Mouse (Mus musculus): ENCODE results near the gene Mphosph9.

Mphosph9 gene

DNA sequence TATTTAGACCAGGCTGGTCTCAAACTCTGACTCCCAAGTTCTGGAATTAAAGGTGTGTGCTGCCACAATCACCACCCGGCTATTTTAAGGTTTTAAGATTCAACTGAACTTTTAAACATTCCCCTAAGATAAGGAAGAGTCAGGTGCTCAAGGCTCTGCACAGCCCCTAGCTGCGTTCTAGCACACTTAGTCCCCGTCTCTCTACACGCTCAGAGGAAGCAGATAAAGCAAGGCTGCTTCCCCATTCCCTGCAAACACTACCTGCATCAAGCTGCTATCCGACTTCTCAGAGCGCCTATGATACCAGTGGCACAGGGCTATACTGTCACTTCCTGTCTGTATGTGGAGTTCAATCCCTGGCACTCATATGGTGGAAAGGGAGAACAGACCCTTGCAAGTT is 60.1 kb downstream of the Mphosph9 start:
- DNase-seq (ENCODE audit: inconsistent ontology term): no peak

DNA sequence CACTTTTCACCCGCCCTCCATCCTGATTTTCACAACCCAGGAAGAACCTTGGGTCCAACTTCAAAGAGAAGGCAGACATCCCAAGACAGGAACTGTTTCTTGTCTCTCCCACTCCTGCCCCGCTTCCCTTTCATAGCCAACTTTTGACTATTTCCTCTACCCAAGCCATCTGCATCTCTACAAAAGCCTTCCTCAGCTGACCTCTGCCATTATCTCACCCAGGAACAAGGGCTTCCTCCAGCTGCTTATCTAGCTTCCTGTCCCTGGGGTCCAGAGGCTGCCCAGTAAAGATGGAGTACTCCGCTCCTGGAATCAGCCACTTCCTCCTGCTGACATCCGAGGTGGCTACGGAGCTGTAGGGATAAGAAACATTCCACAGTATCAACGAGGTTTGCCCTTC is 61.0 kb downstream of the Mphosph9 start:
- DNase-seq (ENCODE audit: inconsistent ontology term): no peak

DNA sequence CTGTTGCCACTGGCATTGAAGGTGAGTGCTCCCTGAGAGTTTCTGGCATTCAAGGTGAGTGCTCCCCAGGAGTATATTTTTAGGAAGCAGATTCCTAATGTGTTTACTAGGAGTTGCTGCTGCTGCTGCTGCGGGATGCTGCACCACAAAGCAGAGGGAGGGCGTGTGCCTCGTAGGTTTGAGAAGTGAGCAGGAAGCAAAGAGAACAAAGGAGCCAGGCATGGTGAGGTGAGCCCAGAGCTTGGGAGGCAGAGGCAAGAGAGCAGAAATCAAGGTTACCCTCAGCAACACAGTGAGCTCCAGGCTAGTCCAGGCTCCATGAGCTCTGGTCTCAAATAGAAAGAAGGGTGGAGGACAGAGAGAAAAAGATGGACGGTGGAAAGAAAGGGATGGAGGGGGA is 64.5 kb downstream of the Mphosph9 start:
- no peak for DNase-seq (ENCODE audit: inconsistent ontology term)

DNA sequence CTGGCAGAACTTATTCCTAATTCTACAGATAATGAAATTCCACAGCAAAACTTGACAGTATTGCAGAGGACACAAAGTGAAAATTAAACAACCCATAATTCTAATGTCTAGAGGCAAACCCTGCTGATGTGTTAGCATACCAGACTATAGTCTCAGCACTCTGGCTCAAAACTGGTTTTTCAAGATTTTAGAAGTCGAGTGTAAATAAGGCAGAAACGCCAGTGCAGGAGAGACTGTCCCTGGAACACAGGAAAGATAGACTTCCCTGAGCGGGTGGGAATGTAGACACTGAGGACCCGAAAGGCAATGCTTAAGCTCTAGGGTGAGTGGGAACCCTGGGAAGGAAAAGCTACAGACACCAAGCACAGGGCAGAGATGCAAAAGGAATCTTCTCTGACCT is 65.7 kb downstream of the Mphosph9 start:
- no peak for DNase-seq (ENCODE audit: inconsistent ontology term)

DNA sequence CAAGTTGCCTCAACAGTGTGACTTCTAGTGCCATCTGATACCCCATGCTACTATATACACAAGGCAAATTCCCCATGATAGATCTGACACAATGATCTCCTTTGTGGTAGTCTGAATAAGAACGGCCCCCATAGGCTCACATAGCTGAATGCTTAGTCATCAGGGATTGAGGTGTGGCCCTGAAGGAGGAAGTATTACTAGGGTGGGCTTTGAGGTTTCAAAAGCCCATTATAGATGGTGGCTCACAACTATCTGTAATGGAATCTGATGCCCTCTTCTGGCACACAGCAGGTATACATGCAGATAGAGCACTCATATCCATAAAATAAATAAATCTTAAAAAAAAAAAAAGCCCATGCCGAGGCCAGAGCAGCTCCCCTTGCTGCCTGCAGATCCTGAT is 68.6 kb downstream of the Mphosph9 start:
- DNase-seq (ENCODE audit: inconsistent ontology term): no peak

DNA sequence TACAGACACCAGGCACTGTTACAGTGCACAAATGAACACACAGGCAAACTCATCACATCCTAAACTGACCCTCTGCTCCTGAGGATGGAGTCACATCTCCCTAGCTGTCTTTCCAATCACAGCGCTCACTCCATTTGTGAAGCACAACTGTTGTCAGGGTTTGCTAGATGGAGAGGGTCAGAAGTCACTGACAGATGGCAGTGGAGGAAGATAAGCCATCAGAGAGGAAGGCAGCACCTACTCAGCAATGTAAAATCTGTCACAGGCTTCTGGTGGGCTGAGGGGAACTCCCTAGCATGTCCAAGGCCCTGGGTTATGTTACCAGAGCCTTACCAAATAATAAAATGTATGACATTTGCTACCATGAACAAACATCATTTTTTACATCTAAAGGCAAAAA is 69.7 kb downstream of the Mphosph9 start:
- no peak for DNase-seq (ENCODE audit: inconsistent ontology term)

DNA sequence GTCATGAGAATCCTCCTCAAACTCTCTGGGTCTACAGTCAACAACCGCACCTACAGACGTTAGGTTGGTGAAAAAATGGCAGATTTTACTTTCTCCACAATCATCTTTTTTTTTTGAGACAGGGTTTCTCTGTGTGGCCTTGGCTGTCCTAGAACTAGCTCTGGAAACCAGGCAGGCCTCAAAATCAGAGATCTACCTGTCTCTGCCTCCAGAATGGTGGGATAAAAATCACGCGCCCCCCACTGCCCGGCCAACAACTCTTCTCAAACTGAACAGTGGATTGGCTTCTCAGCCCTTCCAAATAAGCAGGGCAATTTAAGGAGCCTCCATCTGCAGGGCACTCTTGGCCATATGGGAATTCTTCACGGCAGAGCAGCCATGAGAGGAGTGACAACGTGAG is 72.6 kb downstream of the Mphosph9 start:
- no peak for DNase-seq (ENCODE audit: inconsistent ontology term)

DNA sequence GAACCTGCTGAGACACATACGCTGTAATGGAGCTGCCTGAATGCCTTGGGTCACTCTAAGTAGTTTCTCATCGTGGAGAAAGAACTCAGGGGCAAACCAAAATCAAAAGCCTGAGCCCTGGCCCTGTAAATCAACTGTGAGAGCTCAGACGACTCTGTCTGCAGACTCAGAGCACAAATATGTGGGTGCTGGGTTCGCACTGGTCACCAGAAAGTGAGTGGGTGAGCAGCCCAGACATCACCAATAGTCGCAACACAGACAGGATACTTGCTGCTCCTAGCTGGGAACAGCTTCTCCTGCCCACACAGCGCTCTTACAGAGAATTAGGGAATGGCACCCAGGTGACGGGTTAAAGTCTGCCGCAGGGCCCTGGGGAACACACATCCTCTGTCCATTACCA is 74.2 kb downstream of the Mphosph9 start:
- DNase-seq (ENCODE audit: inconsistent ontology term): no peak

DNA sequence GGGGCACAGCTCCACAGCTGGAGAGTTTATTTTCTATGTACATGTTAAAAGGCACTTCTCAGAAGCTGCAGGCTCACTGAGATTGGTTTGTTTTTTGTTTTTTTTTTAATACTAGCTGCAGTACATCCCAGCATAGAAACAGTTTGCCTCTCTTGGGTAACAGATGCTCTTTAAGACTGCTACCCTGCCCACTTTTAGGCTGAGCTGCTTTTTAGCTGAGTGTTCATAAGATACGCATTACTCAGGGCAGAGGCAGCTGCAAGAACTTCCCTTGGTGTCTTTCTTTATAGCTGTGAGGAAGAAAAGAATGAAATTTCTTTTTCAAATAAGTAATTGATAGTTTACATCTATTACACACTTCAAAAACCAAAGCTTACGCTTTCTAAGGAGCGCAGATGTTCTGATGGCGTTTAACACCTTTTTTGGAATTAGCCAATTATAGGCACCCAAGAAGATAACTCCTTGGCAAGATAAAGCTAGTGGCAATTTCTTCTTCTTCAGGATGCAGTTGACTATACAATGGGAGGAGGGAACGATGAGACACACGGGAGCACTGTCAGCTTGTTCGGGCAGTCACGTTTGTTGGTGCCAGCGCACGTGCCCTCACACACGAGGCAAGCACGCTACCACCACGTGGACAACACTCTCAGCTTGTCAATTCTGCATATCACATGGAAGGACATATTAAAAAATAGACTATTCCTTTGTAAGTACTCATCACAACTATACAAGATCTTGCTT is 75.0 kb downstream of the Mphosph9 start:
- no peak for DNase-seq (ENCODE audit: inconsistent ontology term)

DNA sequence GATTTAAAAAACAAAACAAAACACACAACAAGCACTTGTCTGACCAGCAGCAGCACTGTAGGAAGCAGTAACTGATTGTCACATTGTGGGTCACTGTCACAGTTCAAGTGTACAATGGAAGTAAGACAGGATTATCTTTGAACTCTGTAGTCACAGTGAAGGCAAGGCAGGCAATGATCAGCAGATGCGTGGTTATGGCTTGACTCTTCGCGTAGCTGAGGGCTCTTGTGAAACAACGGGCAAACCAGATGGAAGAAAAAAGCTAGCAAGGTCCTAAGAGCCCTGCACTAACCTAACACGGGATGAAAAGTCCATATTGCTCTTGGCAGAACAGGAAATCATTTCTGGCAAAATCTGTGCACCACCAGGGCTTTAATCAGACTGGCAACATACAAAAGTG is 76.7 kb downstream of the Mphosph9 start:
- no peak for DNase-seq (ENCODE audit: inconsistent ontology term)

DNA sequence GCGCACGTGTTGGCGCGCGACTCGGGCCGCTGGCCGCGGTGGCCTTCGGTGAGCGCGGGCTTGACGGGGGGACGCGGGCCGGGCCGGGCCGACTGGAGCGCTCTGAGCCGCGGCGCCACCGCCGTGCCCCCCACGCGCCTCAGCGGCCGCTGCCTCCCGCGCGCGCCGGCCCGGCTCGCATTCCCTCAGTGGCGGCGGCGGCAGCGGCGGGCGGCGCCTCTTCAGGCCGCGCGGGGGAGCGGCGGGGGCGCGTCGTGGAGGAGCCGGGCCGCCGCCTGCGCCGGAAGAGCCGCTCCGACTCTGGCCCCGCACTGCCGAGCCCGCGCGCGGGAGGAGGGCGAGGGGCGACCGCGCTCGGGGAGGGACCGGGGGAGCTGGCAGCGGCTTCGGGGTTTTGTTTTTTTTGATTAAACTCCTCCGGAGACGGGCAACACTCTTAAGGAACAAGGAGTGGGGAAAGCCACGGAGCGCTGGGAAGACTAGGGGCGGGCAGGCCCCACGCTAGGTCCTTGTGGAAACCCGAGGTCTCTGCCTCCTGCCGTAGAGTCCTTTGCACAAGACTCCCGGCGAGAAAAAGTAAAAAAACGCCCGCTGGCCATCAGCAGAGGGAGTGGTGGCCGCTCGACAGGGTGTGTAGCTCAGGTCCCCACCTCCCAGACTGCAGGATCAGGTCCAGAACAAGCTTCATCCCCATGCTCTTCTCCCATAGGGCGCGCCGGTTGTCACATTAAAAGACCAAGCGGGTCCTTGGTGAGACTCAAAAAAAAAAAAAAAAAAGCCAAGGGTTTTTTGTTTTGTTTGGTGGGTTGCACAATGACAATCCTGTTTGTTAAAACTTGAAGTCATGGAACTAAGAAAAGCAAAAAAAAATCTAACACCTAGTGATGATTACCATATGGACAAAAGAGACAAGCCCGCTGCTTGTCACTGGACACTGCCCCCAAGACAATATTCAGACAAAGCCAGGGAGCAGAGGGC is 77.9 kb downstream of the Mphosph9 start, which contains the start of gene Pitpnm2:
TSS of gene Pitpnm2 (minus strand) at position 147 of the 978 bp plus-strand sequence.
- peak; percentile 78 for DNase-seq (ENCODE audit: inconsistent ontology term)

DNA sequence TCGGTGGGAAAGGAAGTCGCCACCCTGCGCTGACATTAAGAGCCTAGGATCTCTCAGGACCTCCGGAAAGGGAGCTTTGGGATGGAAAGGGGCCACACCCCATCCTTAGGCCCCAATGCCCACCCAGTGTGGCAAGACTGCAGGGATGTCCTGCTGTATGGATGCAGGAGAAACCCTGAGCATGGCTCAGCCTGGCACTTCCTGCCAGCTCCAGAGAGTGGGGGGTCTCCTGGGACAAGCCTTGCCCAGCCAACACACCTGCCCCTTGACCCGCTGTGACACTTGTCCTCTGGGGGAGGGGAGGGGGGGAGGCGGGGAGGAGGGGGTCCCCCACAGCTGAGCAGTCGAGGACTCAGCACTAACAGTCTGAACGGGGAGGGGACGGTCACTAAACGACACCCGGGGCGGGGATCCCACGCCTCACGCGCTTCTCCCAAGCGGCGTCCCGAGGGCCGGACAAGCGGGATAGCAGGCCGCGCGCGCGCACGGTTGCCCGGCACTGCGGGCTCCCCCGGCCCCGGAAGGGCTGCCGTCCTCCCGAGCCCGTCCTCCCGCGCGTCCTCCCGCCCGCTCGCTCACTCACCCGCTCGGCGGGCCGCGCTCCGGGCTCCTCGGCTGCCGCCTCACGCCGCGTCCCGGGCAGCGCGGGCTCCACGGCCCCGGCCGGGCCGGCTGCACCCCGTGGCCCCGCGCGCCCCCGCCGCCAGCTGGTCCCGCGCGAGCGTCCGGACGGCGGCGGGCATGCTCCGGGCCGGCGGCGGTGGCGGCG is 78.7 kb downstream of the Mphosph9 start:
- DNase-seq (ENCODE audit: inconsistent ontology term): peak; percentile 62

DNA sequence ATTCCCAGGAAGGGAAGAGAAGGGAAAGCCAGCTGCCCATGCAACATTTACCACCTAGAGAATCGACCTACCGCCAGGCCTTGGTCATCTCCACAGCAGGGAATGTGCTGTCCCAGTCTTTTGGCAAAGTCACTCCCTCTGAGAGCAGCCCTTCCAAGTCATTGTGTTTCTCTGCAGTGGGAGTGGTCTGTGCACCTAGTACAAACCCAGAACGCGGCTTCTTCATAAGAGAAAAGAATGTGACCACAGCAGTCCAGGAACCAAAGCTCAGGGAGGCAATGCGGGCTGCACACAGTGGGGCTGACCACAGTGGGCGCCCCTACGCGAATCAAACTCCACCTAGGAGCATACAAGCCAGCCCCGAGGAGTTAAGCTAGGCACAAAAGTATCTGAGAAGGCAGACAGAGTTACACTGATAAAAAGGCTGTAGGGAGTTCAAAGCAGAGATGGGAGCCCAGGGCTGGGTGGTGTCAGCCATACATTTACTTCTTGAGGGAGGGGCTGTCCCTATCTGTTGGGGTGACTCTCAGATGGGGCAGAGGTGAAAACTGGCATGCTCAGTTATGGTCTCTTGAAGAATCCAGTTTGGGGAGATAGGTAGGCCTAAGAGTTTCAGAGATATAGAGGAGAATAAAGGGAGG is 79.7 kb downstream of the Mphosph9 start:
- peak; percentile 56 for DNase-seq (ENCODE audit: inconsistent ontology term)

DNA sequence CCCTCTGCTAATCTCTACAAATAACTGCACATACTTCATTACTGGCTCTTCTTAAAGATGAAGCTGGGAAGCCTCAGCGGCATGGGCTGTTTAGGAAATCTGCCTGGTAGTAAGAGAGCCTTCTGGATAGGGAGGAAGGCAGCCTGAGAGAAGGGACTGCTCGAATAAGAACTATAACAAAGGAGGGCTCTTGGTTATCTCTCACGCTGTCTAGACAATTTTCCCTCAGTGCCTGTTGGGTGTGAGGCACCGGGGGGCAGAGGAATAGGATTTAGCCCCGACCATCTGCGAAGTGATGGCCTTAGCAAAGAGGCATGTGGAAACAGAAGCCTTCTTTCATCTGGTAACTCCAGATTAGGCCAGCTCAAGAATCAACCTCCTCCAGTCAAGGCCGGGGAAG is 80.5 kb downstream of the Mphosph9 start:
- no peak for DNase-seq (ENCODE audit: inconsistent ontology term)

DNA sequence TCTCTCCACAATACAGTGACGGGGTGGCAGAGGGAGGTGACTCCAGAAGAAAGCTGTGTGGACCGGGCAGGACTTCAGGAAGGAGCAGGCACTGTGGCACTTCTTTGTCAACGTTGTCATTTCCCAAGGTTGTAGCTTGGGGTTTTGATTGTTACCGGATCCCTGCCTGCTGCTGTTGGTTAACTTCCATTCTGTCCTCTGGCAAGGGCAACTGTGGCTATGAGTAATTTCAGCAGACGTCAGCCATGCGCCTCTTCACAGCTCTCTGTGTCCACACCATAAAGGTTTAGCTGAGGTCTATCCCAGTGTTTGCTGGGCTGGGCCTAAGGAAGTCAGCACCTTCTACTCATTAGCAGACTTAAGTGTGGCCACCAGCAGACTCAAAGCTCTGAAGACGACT is 82.9 kb downstream of the Mphosph9 start:
- DNase-seq (ENCODE audit: inconsistent ontology term): no peak

DNA sequence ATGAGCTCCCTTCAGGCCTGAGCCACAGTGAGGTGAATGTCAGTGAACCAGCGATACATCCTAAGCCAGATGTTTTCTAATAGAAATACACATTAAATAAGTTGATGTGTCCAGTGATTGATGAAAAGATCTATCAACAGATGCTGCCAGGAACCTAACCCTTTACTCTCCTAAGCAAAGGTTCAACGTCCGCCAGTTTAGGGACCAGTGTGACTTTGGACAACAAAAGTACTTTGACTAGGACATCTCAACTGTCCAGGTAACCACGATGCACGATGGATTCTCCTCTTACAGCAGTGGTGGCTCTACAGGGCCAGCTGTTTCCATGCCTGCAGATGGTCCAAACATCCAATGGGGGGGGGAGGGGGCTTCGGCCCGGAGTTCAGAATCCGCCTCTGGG is 83.3 kb downstream of the Mphosph9 start:
- no peak for DNase-seq (ENCODE audit: inconsistent ontology term)

DNA sequence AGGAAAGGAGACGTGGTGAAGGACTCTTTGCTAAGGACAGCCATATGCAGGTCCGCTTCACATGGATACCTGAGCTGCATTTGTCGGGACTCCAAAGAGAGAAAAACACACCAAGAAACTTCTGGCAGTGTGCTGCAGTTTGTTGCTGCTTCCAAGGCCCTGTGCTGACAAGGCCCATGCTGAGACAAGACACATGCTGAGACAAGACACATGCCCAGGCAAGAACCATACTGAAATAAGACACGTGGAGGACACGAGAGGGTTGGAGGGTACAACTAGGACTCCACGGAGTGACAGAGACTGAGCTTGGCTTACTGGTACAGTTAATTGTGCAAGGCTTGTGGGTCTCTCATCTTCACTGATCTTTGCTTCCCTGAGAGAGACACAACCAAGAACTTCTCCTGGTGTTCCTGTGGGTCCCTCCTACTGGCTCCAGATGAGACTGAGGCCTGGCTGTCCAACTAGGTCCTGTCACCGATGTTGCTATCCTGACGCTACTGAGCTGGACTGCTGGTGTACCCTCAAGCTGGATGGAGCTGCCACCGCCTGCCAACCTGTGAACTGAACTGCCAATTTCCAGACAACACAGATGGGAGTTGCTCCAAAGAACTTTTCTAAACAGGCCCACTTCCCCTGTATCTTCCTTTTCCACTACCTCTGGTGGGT is 84.4 kb downstream of the Mphosph9 start:
- DNase-seq (ENCODE audit: inconsistent ontology term): no peak

DNA sequence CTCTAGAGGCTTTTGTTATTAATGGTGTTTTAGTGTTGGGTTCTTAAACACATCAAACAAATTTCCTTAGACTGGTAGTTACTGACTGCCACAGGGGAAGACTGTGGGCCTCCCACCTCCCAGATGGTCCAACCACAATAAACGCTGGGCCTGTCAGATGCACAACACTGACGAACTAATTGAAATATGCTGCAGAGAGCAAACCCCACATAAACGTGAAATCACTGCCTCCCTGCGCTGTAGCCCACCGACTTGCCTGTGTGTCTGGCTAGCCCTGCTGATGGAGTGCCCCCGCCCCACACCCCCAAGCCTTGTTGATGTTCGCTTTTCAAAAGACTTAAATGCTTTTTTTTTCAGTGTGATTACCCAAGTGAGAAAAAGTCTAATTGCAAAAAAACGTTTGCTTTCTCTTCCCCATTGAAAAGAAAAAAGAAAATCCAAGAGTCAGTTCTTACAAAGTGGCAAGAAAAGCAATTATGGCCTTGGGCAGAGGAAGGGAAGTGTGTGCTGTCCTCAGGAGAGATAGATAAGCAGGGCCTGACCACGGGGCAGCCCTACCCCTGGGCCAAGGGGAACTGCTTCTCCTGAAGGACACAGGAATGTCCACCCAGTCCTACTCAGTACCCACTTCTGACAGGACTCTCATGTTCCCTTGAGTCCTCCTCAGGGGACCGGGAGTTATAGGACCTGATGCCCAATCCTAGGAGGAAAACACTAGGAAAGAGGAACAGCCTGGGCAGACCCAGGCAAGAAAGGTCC is 85.9 kb downstream of the Mphosph9 start:
- DNase-seq (ENCODE audit: inconsistent ontology term): no peak

DNA sequence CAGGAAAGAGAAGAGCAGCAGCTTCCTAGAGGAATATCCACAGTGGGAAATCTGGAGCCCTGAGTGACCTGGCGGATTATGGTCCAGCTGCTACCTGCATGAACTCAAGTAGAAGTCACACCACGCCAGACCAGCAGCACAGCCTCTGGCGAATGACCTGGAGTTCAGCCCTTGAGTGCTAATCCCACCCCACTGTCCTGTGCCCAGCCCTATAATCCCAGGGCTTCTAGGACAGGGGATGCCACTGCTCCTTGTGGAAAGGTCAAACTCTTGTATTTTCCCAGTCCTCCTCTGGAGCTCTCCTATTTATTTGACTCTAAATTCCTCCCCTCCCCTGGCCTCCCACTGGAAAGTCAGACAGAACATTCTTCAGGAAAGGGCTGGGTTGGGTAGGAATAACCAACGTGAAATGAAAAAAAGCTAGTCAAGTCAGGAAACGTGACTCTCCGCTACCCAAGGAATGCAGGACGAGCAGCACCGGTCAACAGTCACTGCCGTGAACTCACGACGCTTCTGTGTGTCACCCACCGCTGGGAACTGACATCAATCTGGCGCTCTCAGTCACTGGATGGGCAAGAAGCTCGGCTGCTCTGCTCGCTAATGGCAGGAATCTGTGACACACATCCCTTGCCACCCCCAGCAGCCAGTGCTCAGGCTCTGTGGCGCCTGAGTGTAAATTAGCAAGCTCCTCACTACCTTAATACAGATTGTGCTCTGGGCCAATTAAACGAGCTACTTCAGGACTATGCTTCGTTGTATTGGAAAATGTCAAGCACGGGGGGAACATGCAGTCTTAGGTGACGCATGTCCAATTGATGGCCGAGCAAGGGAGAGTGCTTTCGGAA is 86.7 kb downstream of the Mphosph9 start:
- peak; percentile 46 for DNase-seq (ENCODE audit: inconsistent ontology term)
